ENCODE assay signal across 8 mouse cellular contexts in the genomic region with DNA sequence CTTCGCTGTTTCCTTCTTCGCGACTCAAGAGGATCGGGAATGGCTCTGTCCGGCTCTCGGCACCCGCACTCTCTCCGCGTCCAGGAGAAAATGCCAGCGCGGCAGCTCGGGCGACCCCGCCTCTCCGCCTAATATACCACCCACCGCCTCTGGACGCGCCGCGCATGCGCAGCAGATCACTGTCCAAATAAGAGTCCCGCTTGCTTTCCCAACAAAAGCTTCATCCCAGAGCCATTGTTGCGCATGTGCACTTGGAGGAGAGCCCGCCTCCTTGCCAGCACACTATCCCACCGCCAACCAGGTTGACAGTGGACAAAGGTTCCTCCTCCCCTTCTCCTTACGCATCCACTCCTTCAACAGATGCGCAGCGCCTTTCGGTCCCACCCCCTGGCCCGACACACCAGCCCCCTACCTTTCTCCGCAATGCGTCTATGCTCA. TPM values are rescaled to one million over a fixed set of nuclear protein-coding genes. Genes with fewer than 3 reads are reported as not detected.
DNase-seq lines count a peak whose midpoint lies in the region; ATAC-seq lines count a peak whose summit lies in the region.

A gene (minus strand): TSS at position 226 of the 438 bp plus-strand sequence.

- peaks cover 34% of the 10 kb centered on the region for H3K4me1 ChIP-seq in hindbrain, embryonic 15.5 days (replicated peaks)

- H3K9me3 ChIP-seq in hindbrain, embryonic 15.5 days = no peaks in the 10 kb centered on the region

- peaks cover 23% of the 10 kb centered on the region for H3K36me3 ChIP-seq in hindbrain, embryonic 15.5 days

- H3K9ac ChIP-seq in hindbrain, embryonic 15.5 days = peak within 1 kb of the TSS; percentile 82

- H3K4me2 ChIP-seq in hindbrain, embryonic 15.5 days = peak within 1 kb of the TSS; percentile 61

- no peaks in the 10 kb centered on the region for H3K27me3 ChIP-seq in hindbrain, embryonic 15.5 days

- peak within 1 kb of the TSS; percentile 63 for H3K4me3 ChIP-seq in hindbrain, embryonic 15.5 days

- ATAC-seq in hindbrain, embryonic 15.5 days (ENCODE audit: low FRiP score, low read depth) = peak; percentile 96

- 14% methylated on average over 32 of the region's 32 CpGs for WGBS in hindbrain, embryonic 15.5 days

- peak within 1 kb of the TSS; percentile 88 for H3K27ac ChIP-seq in hindbrain, embryonic 15.5 days (replicated peaks)

- DNase-seq in ZHBTc4 (ENCODE audit: low read depth, low spot score) = peak; percentile 97
- DNase-seq in cerebellum, postnatal 25 days = peak; percentile 89 to 94
- DNase-seq in gastrocnemius, adult 18-20 months (ENCODE audit: low spot score) = peak; percentile 82
- peak; percentile 90 for DNase-seq in left cerebral cortex, adult 11 months (ENCODE audit: low spot score)
- DNase-seq in lung, postnatal 36 days = peak; percentile 93
- DNase-seq in right cerebral cortex, adult 2 months (ENCODE audit: low spot score in 2 of 2) = peak; percentile 86 to 89
- DNase-seq in urinary bladder, postnatal 36 days (ENCODE audit: low spot score in 2 of 2) = peak; percentile 57 to 88

RNA-seq across cellular contexts. Expression of the gene that starts here (rescaled TPM):
- total RNA-seq in gastrocnemius, adult 18-20 months (2021) = 10 to 100 TPM; 12.0 to 17.6 TPM
- polyA plus RNA-seq in hindbrain, embryonic 15.5 days (2015; fragmentation: Nextera tagmentation; extraction: Ambion mirVana) = 922 and 962 TPM in 2 replicates

Comparison
In these comparisons a context has a peak if more than half of its experiments do, and no peak if none do; other contexts are left out.
1. Peak in every context shown above with its lines: DNase-seq, ATAC-seq, H3K4me3 ChIP-seq and H3K27ac ChIP-seq.